Mouse (Mus musculus) forebrain, postnatal 0 days (tissue): ENCODE results near the gene Adarb2. TPM values are rescaled to one million over a fixed set of nuclear protein-coding genes. Genes with fewer than 3 reads are reported as not detected.
"Not testable (repeated sequence)": the region's sequence is repeated elsewhere in the genome, so short reads cannot be mapped to it uniquely, and the experiment has no call there.

Experiments used
- ATAC-seq: fragments of 200-750 bp; cut with Nextera tagmentation; 2 replicates; pipeline ENCODE4 v1.8.0; 2017; ENCODE audit warnings: mild to moderate bottlenecking, moderate library complexity
- DNase-seq: peaks from one replicate; pipeline ENCODE4 v3.0.0-alpha.2; 2015
- H3K27ac ChIP-seq: fragments of 300-500 bp; sonication (generic); 2 replicates; pipeline ENCODE4 v1.5.1; 2014; ENCODE audit warnings: low read depth, mild to moderate bottlenecking, antibody characterized with exemption, low read length, moderate library complexity, mixed read lengths
- H3K27me3 ChIP-seq: fragments of 300-500 bp; sonication (generic); 2 replicates; pipeline ENCODE4 v1.6.1; 2014; ENCODE audit warnings: mild to moderate bottlenecking, low read length, mixed read lengths; ENCODE audit not compliant: insufficient read depth
- H3K36me3 ChIP-seq: fragments of 300-500 bp; sonication (generic); 2 replicates; pipeline ENCODE4 v1.6.1; 2014; ENCODE audit warnings: mild to moderate bottlenecking, moderate library complexity; ENCODE audit not compliant: insufficient read depth
- H3K4me1 ChIP-seq: fragments of 300-500 bp; sonication (generic); 2 replicates; pipeline ENCODE4 v1.6.1; 2014; ENCODE audit warnings: antibody characterized with exemption; ENCODE audit not compliant: insufficient read depth
- H3K4me2 ChIP-seq: fragments of 300-500 bp; sonication (generic); 2 replicates; pipeline ENCODE4 v1.6.1; 2014; ENCODE audit warnings: low read depth, mild to moderate bottlenecking, moderate library complexity
- H3K4me3 ChIP-seq: fragments of 300-500 bp; sonication (generic); 2 replicates; pipeline ENCODE4 v1.5.1; 2014; ENCODE audit warnings: low read depth, low read length, mixed read lengths
- H3K9ac ChIP-seq: fragments of 300-500 bp; sonication (generic); 2 replicates; pipeline ENCODE4 v1.6.1; 2014; ENCODE audit warnings: mild to moderate bottlenecking
- H3K9me3 ChIP-seq: fragments of 300-500 bp; sonication (generic); 2 replicates; pipeline ENCODE4 v1.6.1; 2016; ENCODE audit warnings: low read length
- CTCF ChIP-seq: sonication (generic); IDR thresholded peaks from 2 replicates; pipeline ENCODE4 v1.5.1; 2016; ENCODE audit warnings: antibody characterized with exemption, control low read depth, low read depth
- WGBS: fragments of 180-500 bp; shearing (Covaris S2); extraction: QIAGEN DNeasy Blood & Tissue Kit; methylation state at CpG from one replicate; pipeline ENCODE4 v1.1.7; 2014; 5-methylcytosine and 5-hydroxymethylcytosine counted together
- polyA plus RNA-seq: library from polyadenylated mRNA; unstranded; fragments of >200 nt; fragmentation: Nextera tagmentation; extraction: Ambion mirVana; gene quantifications from 2 replicates; pipeline ENCODE4 v1.2.1, GENCODE M21; 2015
- total RNA-seq: library from RNA; depleted of rRNA; stranded (reverse); fragments of >200 nt; gene quantifications from 2 replicates; pipeline ENCODE4 v1.2.3, GENCODE M21; 2014

The Adarb2 gene
- total and polyA plus RNA-seq, 2 experiments from 2014 or later = 13.1 to 46.9 TPM

- no peak for TF ChIP-seq CTCF
- no peak overlapping the region for H3K4me2 ChIP-seq
- DNase-seq (no peak), ATAC-seq (peak; percentile 42)
- no peaks in the 10 kb centered on the region for H3K4me1 ChIP-seq
- no peaks in the 10 kb centered on the region for H3K36me3 ChIP-seq
- 44% methylated on average over 3 of the region's 3 CpGs for WGBS
- H3K27me3 ChIP-seq = no peaks in the 10 kb centered on the region
- H3K9me3 ChIP-seq = no peaks in the 10 kb centered on the region
- no peak overlapping the region for H3K27ac ChIP-seq
- no peak overlapping the region for H3K9ac ChIP-seq
- H3K4me3 ChIP-seq = no peak overlapping the region
These were observed 387.8 kb downstream of the Adarb2 start for GRCm38 (mm10) chr13:8590460-8590859.

DNA sequence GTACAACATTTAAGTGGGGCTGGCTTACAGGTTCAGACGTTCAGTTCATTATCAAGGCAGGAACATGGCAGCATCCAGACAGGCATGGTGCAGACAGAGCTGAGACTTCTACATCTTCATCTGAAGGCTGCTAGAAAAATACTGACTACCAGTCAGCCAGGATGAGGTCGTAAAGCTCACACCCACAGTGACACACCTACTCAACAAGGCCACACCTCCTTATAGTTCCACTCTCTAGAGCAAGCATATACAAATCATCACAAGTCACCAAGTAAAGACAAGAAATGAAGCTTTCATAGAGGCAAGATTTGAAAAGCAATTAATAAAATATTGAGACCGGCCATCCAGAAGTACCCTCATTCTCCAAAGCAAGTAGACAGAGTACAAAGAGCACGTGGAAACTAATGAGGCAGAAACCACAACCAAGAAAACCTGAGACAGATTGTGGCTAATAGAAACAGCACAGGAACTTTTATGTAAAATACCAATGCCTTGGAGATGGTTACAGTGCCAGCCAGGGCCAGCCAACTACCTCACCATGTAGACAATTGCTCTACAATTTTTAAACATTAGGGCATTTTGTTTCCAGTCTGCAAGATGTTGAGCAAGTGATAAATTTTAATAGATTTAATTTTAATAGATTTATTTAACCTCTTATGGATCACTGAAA, 394.4 kb downstream of the Adarb2 start:
- DNase-seq = peak; percentile 25
- Histone ChIP-seq H3K4me1 (0 out of 2 replicates have a peak, but pooled peaks cover 4% of the 10 kb centered on the region), H3K4me3 (no peak overlapping the region), H3K27me3 (no peaks in the 10 kb centered on the region), H3K9ac (no peak overlapping the region), H3K9me3 (no peaks in the 10 kb centered on the region), H3K27ac (no peak overlapping the region), H3K4me2 (no peak overlapping the region), H3K36me3 (no peaks in the 10 kb centered on the region)
- WGBS = 49% methylated on average over 4 of the region's 4 CpGs
- ATAC-seq = peak; percentile 64
- TF ChIP-seq CTCF = no peak

- Histone ChIP-seq H3K4me2 (no peak overlapping the region), H3K27ac (no peak overlapping the region), H3K4me1 (0 out of 2 replicates have a peak, but pooled peaks cover 4% of the 10 kb centered on the region), H3K4me3 (no peak overlapping the region), H3K9me3 (no peaks in the 10 kb centered on the region), H3K36me3 (no peaks in the 10 kb centered on the region), H3K9ac (no peak overlapping the region), H3K27me3 (no peaks in the 10 kb centered on the region)
- WGBS = 24% methylated on average over 6 of the region's 6 CpGs
- DNase-seq (peak; percentile 72), ATAC-seq (peak; percentile 88)
- no peak for TF ChIP-seq CTCF
These were observed 395.0 kb downstream of the Adarb2 start for GRCm38 (mm10) chr13:8597647-8598017.

DNA sequence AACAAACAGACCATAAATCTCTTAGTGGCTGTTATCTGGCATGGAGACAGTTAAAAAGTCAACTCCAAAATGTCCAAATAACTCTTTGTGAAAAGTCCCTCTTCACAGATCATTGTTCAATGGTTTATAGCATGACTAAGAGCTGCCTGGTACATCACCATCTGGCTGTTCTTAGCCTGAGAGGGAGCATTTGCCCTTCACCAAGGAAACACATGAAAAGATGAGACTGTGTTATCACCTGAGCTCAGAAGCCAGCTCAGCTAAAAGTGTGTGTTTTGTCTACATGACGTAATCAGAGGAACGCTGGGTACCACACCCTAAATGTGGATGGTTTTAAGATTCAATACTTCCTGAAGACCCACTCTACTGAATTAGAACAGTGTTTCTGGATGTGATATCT, 403.0 kb downstream of the Adarb2 start:
- 95% methylated on average over 2 of the region's 2 CpGs for WGBS
- Histone ChIP-seq H3K4me1 (no peaks in the 10 kb centered on the region), H3K36me3 (no peaks in the 10 kb centered on the region), H3K4me3 (no peak overlapping the region), H3K9ac (no peak overlapping the region), H3K9me3 (no peaks in the 10 kb centered on the region), H3K4me2 (no peak overlapping the region), H3K27me3 (no peaks in the 10 kb centered on the region), H3K27ac (no peak overlapping the region)
- no peak for ATAC-seq
- no peak for DNase-seq
- TF ChIP-seq CTCF = no peak

DNA sequence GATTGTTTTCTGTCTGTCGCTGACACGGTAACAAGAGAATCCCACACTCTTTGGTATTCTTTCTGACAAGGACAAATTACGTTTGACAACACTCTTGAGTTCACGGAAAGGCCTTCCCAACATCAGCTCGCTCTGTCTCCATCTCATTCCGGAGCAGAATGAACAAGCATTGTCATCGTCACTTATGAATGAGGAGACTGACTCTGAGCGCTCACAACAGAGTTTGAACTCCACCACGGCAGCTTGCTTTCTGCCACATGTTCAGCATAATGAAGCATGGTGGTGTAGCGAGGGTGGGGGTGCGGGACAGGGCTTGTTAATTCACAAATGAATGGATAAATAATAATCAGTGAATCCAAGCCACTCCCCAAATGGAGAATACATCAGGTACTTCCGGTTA, 405.4 kb downstream of the Adarb2 start:
- no peaks in the 10 kb centered on the region for H3K36me3 ChIP-seq
- H3K9me3 ChIP-seq = no peaks in the 10 kb centered on the region
- H3K4me2 ChIP-seq = no peak overlapping the region
- no peaks in the 10 kb centered on the region for H3K27me3 ChIP-seq
- ATAC-seq = peak; percentile 66; the same call in 1 of the 2 replicates
- WGBS = 73% methylated on average over 12 of the region's 12 CpGs
- no peak overlapping the region for H3K9ac ChIP-seq
- no peak for TF ChIP-seq CTCF
- no peak for DNase-seq
- H3K27ac ChIP-seq = no peak overlapping the region
- no peaks in the 10 kb centered on the region for H3K4me1 ChIP-seq
- no peak overlapping the region for H3K4me3 ChIP-seq

DNA sequence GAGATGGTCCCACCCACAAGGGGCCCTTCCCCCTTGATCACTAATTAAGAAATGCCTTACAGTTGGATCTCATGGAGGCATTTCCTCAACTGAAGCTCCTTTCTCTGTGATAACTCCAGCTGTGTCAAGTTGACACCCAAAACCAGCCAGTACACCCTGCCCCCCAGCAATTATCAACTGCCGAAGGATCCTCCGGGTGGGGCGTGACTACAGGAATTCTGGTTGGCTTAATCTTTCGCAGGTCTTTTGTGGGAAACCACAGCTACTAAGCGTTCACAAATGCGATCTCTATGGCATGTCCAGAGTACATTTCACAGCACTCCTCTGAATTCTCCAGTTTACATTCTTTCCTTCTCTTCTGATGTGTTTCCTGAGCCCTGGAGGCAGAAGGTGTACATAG, 406.3 kb downstream of the Adarb2 start:
- not testable (repeated sequence) for H3K9me3 ChIP-seq, H3K4me2 ChIP-seq, H3K9ac ChIP-seq, H3K4me1 ChIP-seq, ATAC-seq, H3K27ac ChIP-seq, H3K4me3 ChIP-seq, H3K27me3 ChIP-seq, DNase-seq, H3K36me3 ChIP-seq
- WGBS = 91% methylated on average over 6 of the region's 6 CpGs

- no peak overlapping the region for H3K9ac ChIP-seq
- H3K4me1 ChIP-seq = no peaks in the 10 kb centered on the region
- no peak overlapping the region for H3K4me3 ChIP-seq
- no peaks in the 10 kb centered on the region for H3K27me3 ChIP-seq
- H3K27ac ChIP-seq = no peak overlapping the region
- WGBS = 60% methylated on average over 8 of the region's 8 CpGs
- ATAC-seq = no peak
- H3K4me2 ChIP-seq = no peak overlapping the region
- no peak for DNase-seq
- H3K36me3 ChIP-seq = no peaks in the 10 kb centered on the region
- TF ChIP-seq CTCF = no peak
- H3K9me3 ChIP-seq = no peaks in the 10 kb centered on the region
These were observed 408.3 kb downstream of the Adarb2 start for GRCm38 (mm10) chr13:8610956-8611355.
